Mouse (Mus musculus) layer of hippocampus, adult 11-12 months (tissue): ENCODE measurements around the gene Ing1.

Experiments used
- DNase-seq: peaks from one replicate; pipeline ENCODE4 v3.0.0; 2022; ENCODE audit warnings: low spot score

Ing1 gene

DNA sequence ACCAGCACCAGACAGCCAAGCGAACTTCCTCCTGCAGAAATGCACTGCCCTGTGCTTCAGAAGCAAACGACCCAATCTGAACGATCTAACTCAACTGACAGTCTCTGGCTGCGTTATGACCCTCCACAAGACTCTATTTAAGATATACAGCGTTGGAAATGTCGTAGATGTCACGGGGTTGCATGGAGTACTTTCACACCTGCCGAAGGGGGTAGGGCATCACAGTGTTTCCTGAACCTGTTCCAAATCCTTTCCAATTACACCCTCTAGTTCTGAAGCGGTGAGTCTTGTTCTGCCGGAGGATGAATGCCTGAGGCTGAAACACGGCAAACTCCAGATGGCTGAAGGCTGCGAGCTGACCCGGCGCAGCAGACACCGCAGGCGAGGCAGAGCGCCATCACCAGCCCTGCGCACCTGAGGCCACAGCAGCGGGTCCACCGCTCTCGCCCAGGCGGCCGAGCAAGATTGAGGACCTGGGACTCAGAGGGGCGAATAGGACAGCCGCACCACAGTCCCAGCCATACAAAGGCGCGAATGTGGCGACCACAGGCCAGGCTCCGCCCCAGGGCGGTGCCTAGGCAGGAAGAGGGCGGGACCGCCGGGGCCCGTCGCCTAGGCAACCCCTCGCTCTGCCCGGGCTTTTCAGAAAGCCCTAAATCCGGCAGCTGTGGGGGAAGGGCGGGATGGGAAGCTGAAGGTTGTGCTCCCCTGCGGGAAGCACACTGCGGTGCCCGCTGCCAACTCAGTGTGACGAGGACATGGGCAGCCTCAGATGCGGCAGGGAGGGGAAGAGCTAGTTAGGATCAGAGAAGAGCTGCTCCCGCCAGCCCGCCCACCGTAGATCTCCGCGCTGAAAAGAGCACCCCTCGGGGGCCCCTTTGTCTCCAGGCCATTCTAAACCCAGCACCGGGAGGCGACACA lies at the start of gene Ing1:
Gene Ing1, plus strand, starts transcription at position 773 of the 921 bp plus-strand sequence.
- DNase-seq, result peak; percentile 95

DNA sequence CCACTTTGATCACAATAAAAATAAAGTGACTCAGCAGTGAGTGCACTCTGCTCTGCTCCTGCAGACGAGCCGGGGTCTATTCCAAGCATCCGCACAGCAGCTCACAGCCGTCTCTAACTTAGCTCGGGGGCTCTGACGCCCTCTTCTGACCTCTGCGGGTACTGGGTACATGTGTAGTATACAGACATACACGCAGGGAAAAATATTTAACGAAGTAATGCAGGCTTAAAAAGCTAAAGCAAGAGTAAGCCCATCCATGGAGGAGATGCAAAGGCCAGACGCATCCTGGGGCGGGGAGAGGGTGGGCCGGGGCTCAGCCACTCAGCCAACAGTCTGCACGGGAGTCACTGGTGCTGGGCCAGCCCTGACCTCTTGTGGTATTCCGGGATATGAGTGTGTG lies 49.3 kb upstream of the Ing1 start:
- no peak for DNase-seq

DNA sequence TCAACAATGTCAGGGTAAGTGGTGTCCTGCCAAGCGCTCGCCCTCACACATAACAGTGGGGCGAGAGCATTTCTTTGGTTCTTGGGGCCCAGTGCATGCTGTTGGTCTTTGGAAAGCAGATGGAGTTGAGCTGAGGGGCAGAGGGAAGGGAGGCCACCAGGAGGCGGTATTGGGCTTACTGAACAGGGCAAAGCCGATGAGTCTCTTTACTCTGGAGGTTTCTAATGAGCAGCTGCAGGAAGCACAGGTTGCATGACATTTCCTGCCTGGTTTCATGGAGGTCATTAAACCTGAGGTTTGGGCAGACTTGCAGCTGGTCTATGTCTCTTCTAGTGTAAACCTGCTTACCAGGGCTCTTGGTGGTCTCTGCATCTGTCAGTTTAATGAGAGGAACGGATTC lies 48.6 kb upstream of the Ing1 start:
- DNase-seq, result peak; percentile 63

DNA sequence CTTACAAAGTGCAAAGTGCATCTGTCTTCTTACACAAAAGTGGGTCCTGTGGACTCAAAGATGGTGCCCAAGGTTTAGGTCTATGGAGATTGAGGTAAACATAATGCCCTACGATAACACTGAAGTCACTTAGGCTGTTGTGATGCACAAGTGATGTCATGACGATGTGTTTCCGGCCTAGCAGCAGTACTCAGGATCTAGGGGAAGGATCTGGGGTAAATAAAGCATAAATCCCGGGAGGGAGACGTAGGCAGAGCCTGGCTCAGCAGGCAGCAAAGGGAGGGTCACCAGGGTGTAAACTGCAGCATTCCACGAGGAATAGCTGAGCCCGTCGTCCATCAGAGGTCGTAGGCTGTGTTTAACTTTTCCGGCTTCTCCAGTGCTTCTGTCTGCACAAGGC lies 46.5 kb upstream of the Ing1 start:
- DNase-seq, result no peak

DNA sequence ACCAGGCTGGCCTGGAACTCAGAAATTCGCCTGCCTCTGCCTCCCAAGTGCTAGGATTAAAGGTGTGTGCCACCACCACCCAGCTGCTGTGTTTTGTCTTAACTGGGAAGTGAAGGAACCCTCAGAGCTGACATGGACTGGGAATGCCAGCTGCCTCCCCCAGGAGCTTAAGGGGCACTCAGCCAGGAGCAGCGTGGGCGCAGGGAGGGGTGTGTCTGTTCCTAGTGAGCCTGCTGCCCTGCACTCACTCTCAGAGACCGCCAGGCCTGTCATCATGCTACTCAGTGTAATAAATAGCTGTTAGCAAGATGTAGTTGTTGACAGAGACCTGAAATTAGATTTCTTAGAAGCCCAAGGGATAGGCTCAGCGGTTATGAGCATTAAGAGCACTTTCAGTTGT lies 44.4 kb upstream of the Ing1 start:
- no peak for DNase-seq

DNA sequence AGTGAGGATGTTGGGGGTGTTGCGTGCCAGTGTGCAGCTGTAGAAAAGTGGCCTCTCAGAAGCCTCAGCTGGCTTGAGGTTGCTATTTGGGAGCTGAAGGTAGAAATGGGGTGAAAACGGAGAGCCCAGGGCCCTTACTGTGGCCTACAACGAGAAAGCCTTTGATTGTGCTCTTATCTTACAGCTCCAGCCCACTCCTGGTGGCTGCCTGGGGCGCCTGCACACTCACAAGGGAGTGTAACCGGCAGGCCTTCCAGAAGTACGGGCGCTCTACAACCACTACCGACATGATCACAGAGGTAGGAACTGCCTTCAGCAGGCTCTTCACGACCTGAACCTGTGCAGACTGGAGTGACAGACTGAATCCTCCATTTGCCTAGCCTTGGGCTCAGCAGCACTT lies 42.7 kb upstream of the Ing1 start:
- DNase-seq, result no peak

DNA sequence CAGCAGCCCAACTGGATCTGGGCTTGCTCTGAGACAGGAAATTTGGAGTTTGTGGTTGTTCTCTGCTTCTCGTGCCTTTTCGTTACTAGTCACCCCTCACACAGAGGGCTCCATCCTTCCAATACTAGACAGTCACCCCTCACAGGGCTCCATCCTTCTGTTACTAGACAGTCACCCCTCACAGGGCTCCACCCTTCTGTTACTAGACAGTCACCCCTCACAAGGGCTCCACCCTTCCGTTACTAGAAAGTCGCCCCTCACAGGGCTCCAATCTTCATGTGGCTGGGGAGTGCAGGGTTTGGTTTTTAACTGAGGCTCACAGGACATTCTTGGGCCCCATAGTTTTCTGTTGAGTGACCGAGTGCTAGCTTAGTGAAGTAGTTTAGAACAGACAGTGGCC lies 42.1 kb upstream of the Ing1 start:
- DNase-seq, result no peak

DNA sequence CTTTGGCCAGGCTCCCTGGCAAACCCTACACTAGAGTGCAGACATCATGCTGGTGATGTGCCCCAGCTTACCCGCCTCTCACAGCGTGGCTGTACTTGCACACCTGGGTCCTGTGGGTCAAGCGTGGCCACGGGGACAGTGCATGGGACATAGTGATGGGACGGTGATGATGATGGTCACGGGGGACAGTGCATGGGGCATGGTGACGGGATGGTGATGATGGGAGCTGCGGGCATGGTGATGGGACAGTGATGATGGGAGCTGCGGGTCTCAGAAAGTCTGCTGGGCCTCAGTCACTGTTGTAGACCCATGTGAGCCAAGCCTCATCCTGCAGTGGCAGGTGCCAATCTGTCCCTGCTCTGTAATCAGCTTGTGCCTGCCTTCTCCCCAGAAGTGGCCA lies 39.1 kb upstream of the Ing1 start:
- DNase-seq, result no peak

DNA sequence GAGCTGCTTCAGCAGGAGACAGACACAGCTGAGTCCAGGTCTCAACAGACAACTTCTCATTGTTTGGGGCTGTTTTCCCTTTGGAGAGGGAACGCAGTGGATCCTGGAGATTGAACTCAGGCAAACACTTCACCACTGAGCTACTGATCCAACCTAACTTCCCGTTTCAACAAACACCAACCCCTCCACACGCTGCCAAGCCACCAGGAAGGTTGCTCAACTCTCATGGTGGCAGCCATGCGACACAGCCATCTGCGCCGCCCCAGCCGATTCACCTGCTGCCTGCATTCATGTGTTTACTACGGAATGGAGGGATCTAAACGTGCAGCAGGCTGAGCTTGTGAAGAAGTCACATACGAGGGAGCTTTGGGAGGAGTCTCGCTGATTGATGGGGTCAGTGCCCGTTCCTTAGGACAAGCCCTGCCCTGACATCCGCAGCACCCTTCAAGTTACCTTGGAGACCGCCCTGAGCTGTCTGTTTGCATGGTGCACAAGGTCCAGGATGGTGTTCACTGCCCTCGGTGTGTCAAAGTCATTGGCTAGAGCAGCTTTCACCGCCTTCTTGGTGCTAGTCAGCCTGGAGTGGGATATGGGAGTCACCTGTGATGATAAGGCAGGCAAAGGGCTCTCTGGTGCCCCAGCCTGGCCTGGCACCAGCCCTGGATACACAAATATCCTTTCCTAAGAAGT lies 37.9 kb upstream of the Ing1 start:
- DNase-seq, result peak; percentile 39

DNA sequence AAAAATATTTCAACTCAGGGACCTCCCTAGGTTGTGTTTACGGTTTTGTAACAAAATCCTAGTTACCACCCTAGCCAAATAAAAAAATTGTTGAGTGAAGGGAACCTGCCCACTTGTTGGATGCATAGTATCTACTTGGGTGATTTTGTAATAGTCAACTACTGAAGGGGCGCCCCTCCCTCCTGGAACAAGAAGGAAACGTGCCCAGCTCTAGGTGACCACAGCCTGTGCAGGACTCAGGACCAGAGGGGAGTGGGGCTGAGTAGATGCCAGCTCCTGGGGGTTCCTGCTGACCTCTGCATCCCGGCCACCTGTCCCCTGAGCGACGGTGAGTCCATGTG lies 37.3 kb upstream of the Ing1 start:
- no peak for DNase-seq

DNA sequence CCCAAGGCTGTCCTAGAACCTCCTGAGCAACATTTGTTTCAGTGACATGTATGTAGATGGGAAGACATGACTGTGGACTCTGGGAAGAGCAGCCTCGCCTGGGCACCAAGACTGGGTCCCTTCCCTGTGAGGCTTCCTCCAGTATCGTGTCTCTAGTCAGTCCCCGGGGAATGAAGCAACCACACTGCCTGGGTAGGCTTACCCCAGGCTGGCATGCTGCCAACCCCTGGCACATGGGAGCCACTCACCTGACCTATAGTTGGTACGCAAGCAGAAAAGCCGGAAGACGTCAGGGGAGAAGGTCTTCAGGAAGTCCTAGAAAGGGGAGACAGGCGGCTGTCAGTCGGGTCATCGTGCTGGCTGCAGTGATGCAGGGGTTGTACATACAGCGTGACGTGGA lies 36.7 kb upstream of the Ing1 start:
- no peak for DNase-seq

DNA sequence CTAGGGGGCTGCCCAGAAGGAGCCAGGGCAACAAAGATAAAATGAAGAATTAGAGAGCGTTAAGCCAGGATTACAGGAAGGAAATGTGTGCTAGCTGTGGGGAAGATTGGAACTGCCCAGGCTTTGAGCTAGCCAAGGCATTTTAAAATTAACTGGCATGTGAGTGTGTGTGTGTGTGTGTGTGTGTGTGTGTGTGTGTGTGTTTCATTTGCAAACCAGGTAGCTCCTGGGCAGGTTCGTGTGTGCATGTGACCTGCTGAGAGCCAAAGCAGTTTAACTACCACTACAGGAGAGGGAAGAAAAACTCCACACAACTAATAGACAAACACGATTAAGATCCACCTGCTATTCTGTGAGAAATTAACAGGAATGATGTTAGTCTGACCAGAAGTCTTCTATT lies 32.0 kb upstream of the Ing1 start:
- no peak for DNase-seq

DNA sequence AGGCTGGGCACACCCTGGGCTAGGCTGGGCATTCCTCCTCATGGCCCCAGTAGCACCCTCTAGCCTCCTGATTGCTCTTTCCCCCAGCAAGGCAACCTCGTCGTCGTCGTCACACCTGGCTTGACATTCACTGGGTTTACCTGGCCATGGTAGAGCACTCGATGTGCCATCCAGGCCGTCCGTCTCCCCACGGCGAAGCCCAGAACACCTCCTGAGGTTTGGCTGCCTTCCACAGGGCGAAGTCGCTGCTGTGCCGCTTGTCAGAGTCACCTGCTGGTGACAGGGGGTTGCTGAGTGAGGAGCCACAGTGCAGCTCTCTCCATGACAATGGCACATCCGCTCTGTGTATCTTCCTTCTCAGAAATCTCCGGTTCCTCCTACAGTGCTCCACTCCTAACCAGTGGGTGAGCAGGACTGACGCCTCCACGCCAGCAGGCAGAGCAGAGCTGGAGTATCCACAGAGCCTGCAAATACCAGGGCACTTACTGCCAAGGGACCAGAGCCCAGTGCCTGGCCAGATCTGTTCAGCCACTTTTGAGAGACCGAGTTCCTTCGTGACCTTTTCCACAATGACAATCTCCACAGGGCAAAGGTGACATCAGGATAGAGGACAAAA lies 25.1 kb upstream of the Ing1 start:
- no peak for DNase-seq

DNA sequence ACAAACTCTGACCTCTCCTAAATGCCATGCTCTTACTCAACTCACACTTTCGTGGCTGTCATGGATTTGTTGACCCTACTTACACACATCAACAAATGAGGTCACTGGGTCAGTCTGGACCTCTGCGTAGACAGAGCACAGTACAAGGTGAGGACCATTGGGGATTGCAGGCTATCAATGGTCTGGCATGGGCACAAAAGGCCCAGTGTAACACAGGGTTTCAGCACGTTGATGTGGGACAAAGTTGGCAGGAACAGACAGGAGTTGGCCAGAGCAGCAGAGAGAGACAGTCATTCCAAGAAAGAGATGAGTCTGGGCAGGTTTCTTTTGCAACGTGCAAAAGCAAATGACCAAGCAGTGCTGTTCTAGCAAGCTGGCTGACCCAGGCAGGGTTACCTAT lies 24.5 kb upstream of the Ing1 start:
- no peak for DNase-seq

DNA sequence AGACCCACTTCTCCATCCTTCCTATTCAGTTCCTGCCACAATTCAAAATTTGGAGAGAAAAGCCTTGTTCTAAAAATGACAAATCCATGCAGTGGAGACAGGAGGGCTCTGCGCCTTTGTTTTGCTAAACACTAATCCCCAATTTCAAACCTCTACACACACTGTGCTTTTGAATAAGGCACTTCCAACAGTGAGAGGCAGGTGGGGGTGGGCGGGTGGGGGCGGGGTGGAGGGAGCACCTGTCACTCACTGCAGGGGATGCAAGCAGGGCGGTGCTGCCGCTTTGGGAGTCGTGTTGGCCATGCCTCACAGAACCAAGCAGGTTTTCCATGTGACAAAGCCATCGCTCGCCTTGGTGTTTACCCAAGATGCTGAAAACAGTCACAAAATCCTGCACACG lies 20.9 kb upstream of the Ing1 start:
- DNase-seq, result no peak

DNA sequence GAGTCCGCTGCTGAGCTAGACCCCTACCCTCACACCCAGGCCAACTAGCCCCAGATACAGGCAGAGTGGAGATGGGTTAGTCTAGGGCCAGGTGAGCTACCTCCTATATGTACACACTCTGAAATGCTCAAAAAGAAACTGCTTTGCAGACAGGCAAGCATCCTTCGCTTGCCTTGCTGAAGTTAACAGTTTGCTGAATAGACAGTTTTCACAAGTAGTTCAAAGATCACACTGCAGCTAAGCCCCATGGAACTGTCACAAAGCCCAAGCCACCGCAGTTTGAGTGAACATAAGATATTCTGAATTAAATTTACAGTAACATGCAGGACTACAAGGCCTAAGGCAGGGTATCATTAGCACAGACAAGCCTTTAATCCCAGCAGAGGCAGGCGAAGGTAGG lies 16.3 kb upstream of the Ing1 start:
- no peak for DNase-seq

DNA sequence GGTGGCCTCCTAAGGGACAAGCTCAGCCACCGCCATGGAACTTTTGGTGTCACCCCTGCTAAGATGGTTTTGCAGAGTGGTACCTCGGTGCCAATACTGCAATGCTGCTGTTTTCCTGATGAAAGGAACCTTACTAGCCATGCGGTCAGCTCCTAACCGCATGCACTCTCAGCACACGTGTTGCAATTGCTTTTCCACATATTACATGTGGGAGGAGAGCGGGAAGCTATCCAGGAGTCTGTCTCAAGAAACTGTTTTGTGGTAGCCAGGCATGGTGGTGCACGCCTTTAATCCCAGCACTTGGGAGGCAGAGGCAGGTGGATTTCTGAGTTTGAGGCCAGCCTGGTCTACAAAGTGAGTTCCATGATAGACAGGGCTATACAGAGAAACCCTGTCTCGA lies 15.2 kb upstream of the Ing1 start:
- DNase-seq, result no peak

DNA sequence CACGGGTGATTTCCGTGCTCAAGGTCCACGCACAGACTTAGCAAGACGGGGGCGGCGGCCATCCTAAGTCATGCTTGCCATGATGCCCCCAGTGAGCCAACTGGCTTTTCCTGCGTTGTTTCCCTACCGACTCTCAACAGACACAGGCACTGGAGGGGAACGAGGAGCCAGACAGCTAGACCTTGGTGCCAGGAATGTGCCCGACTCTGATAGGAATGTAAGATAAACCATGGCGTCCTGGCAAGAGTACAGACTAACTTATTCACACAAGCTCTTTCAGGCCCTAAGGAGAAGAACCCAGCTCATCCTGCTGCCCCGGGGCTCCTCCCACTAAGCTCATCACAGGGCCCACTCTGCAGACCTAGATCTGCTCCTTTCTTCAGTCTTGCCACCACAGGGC lies 13.3 kb upstream of the Ing1 start:
- DNase-seq, result no peak

DNA sequence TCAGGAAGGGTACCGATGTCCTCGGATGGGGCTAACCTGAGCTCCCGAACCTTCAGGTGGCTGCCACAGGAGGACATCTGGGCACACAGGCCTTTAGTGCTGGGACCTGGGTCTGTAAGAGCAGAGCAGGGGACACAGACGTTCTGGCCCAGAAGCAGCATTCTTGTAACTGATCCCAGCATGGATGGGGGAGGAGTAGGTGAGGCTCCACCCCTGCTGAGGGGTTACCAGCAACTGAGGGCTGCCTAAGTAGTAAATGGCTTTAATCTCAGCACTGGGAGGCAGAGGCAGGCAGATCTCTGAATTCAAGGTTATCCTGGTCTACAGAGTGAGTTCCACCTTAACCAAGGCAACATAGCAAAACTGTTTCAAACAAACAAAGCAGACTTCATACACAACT lies 12.5 kb upstream of the Ing1 start:
- DNase-seq, result no peak

DNA sequence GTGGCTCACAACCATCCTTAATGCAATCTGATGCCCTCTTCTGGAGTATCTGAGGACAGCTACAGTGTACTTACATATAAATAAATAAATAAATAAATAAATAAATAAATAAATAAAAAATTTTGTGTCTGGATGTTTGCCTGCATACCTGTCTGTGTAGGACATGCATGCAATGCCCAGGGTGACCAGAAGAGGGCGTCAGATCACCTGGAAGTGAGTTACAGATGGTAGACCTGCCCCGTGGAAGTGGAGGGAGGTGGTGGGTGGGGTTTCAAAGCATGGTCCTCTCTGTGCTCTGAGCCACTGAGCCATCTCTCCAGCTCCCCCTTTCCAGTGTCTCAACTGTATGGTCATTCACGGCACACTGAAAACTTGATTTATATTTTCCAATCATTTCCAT lies 11.0 kb upstream of the Ing1 start:
- peak; percentile 59 for DNase-seq

DNA sequence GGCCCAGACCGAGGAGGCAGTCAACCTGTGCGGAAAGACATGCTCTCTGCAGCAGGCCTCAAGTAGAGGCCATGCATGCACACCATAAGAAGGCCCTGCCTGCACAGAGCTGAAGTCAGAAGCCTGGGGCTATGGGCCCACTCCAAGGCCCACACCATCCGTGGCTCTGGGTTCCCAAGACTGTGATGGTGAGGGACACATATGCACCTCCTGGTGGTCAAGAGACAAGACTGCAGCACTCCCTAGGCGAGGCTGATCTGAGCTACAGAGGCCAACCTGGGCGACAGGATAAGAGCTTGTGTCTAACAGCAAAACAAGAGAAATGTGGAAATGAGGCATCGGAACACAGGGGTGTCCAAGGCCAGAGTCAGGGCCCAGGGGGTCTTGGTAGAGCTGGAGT lies 8.3 kb upstream of the Ing1 start:
- no peak for DNase-seq

DNA sequence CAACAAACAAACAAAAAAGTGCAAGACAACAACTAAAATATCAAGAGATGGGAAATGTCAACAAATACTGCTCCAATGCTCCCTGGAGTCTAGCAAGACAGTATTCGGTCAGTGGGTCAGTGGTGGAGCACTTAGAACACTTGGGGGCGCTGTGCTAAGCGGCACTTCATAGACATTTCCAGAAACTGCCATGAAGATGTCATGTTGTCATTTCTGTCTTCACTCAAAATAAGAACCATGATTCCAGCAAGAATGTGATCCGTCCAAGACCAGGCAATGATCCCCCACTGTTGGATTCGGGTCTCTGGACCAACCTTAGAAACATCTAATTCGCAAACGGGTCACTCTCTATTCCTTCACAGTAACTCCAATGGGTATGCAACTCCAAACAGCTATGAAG lies 5.7 kb upstream of the Ing1 start:
- DNase-seq, result peak; percentile 54

DNA sequence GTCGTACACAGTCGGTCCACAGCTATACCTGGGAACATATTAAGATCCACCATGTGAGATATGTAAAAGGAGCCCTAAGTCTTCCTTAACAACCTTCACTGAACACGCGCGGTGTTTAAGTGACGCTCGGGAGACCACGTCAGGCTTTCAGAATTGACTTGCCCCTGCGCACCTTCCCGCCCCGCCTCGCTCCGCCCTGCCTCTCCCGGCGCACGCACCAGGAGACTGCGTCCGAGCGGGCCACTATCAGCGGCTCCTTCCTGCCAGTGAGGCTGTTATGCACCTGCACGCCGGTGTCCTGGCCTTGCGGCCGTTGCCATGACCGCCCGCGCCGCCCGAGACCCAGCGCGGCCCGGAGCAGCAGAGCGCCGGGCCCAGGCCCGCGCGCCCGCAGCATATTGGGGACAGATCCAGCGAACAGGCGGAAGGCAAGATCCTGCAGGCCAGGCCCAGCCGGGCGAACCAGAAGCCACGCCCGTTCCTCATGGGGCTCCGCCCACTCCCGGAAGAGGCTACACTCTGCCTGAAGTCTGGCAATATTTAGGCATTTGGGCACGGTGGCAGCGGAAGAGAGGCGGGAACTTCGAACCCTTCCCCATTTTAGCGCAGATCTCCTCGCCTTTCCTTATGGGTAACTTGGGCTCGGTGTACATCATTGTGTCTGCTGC lies 5.0 kb upstream of the Ing1 start, which contains the start of gene Cars2:
Gene Cars2, minus strand, starts transcription at position 503 of the 668 bp plus-strand sequence.
- peak; percentile 92 for DNase-seq
